Mouse (Mus musculus) layer of hippocampus, adult 9-11 months (tissue): ENCODE data around the gene Anks1.
"Not testable (repeated sequence)": the region's sequence is repeated elsewhere in the genome, so short reads cannot be mapped to it uniquely, and the experiment has no call there.

Source experiments
- DNase-seq: peaks from one replicate; pipeline ENCODE4 v3.0.0; 2022

Gene Anks1

GRCm38 (mm10) chr17:27934136-27934910, 25.2 kb downstream of the Anks1 start:
- no peak for DNase-seq

- no peak for DNase-seq
Measured at GRCm38 (mm10) chr17:27935091-27935490, 26.0 kb downstream of the Anks1 start.

GRCm38 (mm10) chr17:27937054-27937615, 28.0 kb downstream of the Anks1 start:
- DNase-seq = no peak

GRCm38 (mm10) chr17:27938121-27938754, 29.1 kb downstream of the Anks1 start:
- peak; percentile 65 for DNase-seq

GRCm38 (mm10) chr17:27939028-27939427, 29.9 kb downstream of the Anks1 start:
- DNase-seq = no peak

- DNase-seq = no peak
Measured at GRCm38 (mm10) chr17:27940352-27940751, 31.2 kb downstream of the Anks1 start.

GRCm38 (mm10) chr17:27941178-27941577, 32.1 kb downstream of the Anks1 start:
- no peak for DNase-seq

GRCm38 (mm10) chr17:27941698-27942097, 32.6 kb downstream of the Anks1 start:
- DNase-seq = no peak

GRCm38 (mm10) chr17:27942131-27942530, 33.0 kb downstream of the Anks1 start:
- DNase-seq = no peak

- no peak for DNase-seq
Measured at GRCm38 (mm10) chr17:27945546-27946216, 36.6 kb downstream of the Anks1 start.

- DNase-seq = no peak
Measured at GRCm38 (mm10) chr17:27946371-27946770, 37.3 kb downstream of the Anks1 start.

- DNase-seq = no peak
Measured at GRCm38 (mm10) chr17:27947155-27947554, 38.0 kb downstream of the Anks1 start.

GRCm38 (mm10) chr17:27953136-27953535, 44.0 kb downstream of the Anks1 start:
- DNase-seq = no peak

- no peak for DNase-seq
Measured at GRCm38 (mm10) chr17:27954629-27955402, 45.7 kb downstream of the Anks1 start.

- no peak for DNase-seq
Measured at GRCm38 (mm10) chr17:27957649-27958048, 48.5 kb downstream of the Anks1 start.

GRCm38 (mm10) chr17:27960128-27961111, 51.3 kb downstream of the Anks1 start:
- peak; percentile 29 for DNase-seq

- not testable (repeated sequence) for DNase-seq
Measured at GRCm38 (mm10) chr17:27963120-27963519, 54.0 kb downstream of the Anks1 start.

GRCm38 (mm10) chr17:27964607-27965006, 55.5 kb downstream of the Anks1 start:
- DNase-seq = no peak

- no peak for DNase-seq
Measured at GRCm38 (mm10) chr17:27965292-27965691, 56.2 kb downstream of the Anks1 start.

GRCm38 (mm10) chr17:27966056-27966455, 57.0 kb downstream of the Anks1 start:
- no peak for DNase-seq

GRCm38 (mm10) chr17:27966508-27967021, 57.5 kb downstream of the Anks1 start:
- peak; percentile 34 for DNase-seq
